In genomic region chr10:59520701-59521100, GRCm38 (mm10) we compare ENCODE assay signal across 20 mouse cellular contexts.
A peak's percentile ranks its signal among the peaks of the same experiment; 100 is the strongest.
DNase-seq lines count a peak whose midpoint lies in the region; ATAC-seq lines count a peak whose summit lies in the region.
"Had no signal": no experiment of that assay in that cellular context is flagged by ENCODE, and none has a peak within 500 bp of the region (broad histone marks: within the 10 kb centered on the region; RNA-seq: fewer than 3 reads in every experiment).

No protein-coding gene starts in this region.

- ATAC-seq in kidney, embryonic 14.5 days (ENCODE audit: low FRiP score, low TSS enrichment), result no peak
- no peak for ATAC-seq in forebrain, embryonic 15.5 days (replicated peaks)
- ATAC-seq: forebrain, embryonic 13.5 days; hindbrain, postnatal 0 days; intestine, postnatal 0 days; lung, postnatal 0 days; midbrain, embryonic 16.5 days had no signal

- no peaks in the 10 kb centered on the region for H3K9me3 ChIP-seq in kidney, embryonic 14.5 days (ENCODE audit: control insufficient read depth, low read length)
- no peaks in the 10 kb centered on the region for H3K9me3 ChIP-seq in forebrain, embryonic 15.5 days
- H3K9me3 ChIP-seq: embryonic facial prominence, embryonic 12.5 days; forebrain, embryonic 13.5 days; hindbrain, embryonic 10.5 days; stomach, embryonic 15.5 days had no signal

- H3K36me3 ChIP-seq in kidney, embryonic 14.5 days (ENCODE audit: control insufficient read depth, insufficient read depth, low read length), result no peaks in the 10 kb centered on the region
- H3K36me3 ChIP-seq in forebrain, embryonic 15.5 days, result no peaks in the 10 kb centered on the region
- H3K36me3 ChIP-seq: embryonic facial prominence, embryonic 12.5 days; hindbrain, embryonic 10.5 days; stomach, embryonic 15.5 days had no signal

- WGBS in kidney, embryonic 14.5 days, result 89% methylated on average over 2 of the region's 2 CpGs
- 86% methylated on average over 2 of the region's 2 CpGs for WGBS in forebrain, embryonic 15.5 days

- DNase-seq in kidney, adult 11 months, result peak; percentile 81
- DNase-seq in cerebellum, adult 11 months, result peak; percentile 39
- DNase-seq in cerebellum, adult 9-10 months, result peak; percentile 77
- DNase-seq in kidney, postnatal 10 days, result peak; percentile 39
- no peak for DNase-seq in lung, postnatal 36 days
- DNase-seq: adrenal gland, postnatal 25 days; gastrocnemius, postnatal 10 days; heart, adult 2 months; thymus, adult 18-20 months had no signal

- no peak overlapping the region for H3K9ac ChIP-seq in kidney, embryonic 14.5 days (ENCODE audit: low read depth, low read length)
- no peak overlapping the region for H3K9ac ChIP-seq in forebrain, embryonic 15.5 days (replicated peaks)
- H3K9ac ChIP-seq: embryonic facial prominence, embryonic 12.5 days; forebrain, embryonic 13.5 days; stomach, embryonic 15.5 days had no signal

- H3K27ac ChIP-seq in kidney, embryonic 14.5 days (ENCODE audit: low read depth, low read length), result no peak overlapping the region
- no peak overlapping the region for H3K27ac ChIP-seq in forebrain, embryonic 15.5 days (replicated peaks)
- H3K27ac ChIP-seq: embryonic facial prominence, embryonic 12.5 days; forebrain, embryonic 13.5 days; heart, adult 2 months; hindbrain, embryonic 10.5 days; hindbrain, postnatal 0 days; stomach, embryonic 15.5 days had no signal

- H3K4me1 ChIP-seq in kidney, embryonic 14.5 days (ENCODE audit: control insufficient read depth, insufficient read depth, low read length), result no peaks in the 10 kb centered on the region; the same call in 1 of the 2 replicates
- no peaks in the 10 kb centered on the region for H3K4me1 ChIP-seq in forebrain, embryonic 15.5 days
- H3K4me1 ChIP-seq: forebrain, embryonic 13.5 days had no signal

- H3K4me3 ChIP-seq in kidney, embryonic 14.5 days (ENCODE audit: low read length), result no peak overlapping the region
- no peak overlapping the region for H3K4me3 ChIP-seq in forebrain, embryonic 15.5 days
- H3K4me3 ChIP-seq: embryonic facial prominence, embryonic 12.5 days; erythroblast, embryonic 14.5 days; forebrain, embryonic 13.5 days; heart, adult 2 months; hindbrain, embryonic 10.5 days; stomach, embryonic 15.5 days had no signal

- no peak overlapping the region for H3K4me2 ChIP-seq in kidney, embryonic 14.5 days (replicated peaks; ENCODE audit: low read depth, low read length)
- H3K4me2 ChIP-seq in forebrain, embryonic 15.5 days (replicated peaks), result no peak overlapping the region
- H3K4me2 ChIP-seq: embryonic facial prominence, embryonic 12.5 days; forebrain, embryonic 13.5 days; stomach, embryonic 15.5 days had no signal

- H3K27me3 ChIP-seq in kidney, embryonic 14.5 days (ENCODE audit: control insufficient read depth, insufficient read depth, low read length), result no peaks in the 10 kb centered on the region
- H3K27me3 ChIP-seq in forebrain, embryonic 15.5 days, result no peaks in the 10 kb centered on the region
- H3K27me3 ChIP-seq: embryonic facial prominence, embryonic 12.5 days; forebrain, embryonic 13.5 days; stomach, embryonic 15.5 days had no signal
